Mouse (Mus musculus) right cerebral cortex, adult 2 months (tissue): Measurements from ENCODE around the gene Chchd2.

Source experiments
- DNase-seq, 2 experiments: peaks; one replicate each; pipeline ENCODE4 v3.0.0; 2021 to 2022; ENCODE audit warnings: low spot score in 2 of 2

The Chchd2 gene

DNA sequence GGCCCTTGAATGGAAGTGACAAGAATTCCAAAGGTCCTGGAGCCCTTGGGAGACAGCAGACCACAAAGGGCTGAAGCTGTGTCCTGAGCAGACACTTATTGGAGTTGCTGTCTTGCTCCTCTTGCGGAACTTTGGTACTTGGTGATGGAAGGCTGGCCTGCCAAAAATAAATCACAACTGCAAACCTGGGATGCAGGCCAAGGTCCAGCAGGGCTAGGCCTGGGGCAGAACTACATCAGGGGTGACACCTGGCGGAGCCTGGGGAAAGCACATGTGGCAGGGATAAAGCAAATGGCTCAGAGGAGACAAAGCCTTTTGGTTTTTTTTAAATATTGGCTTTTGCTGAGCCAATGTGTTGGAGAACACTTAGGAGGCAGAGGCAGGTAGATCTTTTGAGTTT lies 8.3 kb downstream of the Chchd2 start:
- DNase-seq, result peak; percentile 35 to 37

DNA sequence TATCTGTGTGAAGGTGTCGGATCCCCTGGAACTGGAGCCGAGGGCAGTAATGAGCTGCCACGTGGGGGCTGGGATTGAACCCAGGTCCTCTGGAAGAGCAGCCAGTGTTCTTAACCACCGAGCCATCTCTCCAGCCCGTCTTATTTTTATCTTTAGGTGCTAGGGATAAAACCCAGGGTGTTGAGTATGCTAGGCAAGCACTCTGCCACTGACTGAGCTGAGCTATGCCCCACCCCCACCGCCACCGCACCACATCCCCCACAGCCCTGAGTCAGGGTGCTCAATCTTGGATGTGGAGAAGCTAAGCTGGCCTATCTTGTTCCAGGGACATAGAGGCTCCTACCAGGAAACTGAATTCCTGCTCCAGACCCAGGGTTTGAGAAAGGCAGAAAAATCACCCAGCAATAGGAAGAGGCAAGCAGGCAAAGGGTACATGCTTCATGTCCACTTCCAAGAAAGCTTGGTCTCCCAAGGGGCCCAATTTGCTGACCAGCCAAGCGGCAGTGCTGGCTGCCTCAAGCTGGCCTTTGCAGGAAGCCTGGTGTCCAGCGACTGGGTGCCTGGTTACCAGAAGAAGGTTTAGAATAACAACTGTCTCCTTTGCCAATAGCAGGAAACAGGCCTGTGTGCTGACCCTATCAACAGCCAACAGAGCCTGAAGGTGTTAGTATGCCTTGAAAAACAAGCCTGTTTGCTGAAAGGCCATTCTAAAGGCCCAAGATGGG lies 9.4 kb downstream of the Chchd2 start:
- DNase-seq, result peak in 1 of 2 experiments; percentile 35

DNA sequence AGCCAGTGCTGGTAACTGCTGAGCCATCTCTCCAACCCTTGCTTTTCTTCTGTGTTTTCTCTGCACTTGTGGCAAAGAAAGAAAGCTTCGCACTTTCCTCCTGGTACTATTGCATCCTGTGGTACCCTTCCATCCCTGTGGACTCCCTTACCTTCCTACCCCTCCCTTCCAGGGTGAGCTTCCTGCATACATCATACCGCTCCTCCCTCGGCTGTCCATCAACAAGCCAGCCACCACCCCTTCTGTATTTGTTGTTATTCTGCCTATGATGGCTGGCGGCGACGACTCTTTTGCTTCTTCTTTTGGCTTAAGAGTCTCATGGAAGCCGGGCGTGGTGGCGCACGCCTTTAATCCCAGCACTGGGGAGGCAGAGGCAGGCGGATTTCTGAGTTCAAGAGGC lies 12.2 kb downstream of the Chchd2 start:
- no peak for DNase-seq

DNA sequence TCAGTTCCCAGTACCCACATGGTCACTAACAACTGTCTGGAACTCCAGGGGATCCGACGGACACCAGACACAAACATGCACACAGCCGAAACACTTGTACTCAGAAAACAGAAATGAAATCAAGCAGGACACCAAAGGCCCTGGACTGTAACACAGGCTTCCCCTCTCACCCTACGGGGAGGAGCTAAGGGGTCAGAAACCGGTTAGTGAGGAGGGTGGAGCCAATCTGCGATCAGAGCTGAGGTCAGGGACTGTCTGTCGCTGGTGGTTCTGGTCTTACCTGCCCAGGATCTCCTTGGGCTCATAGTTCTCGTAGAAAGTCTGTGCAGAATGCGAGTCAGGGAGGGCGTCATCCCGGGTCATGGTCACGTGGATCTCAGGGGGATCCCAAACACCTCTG lies 13.3 kb downstream of the Chchd2 start:
- DNase-seq, result no peak

DNA sequence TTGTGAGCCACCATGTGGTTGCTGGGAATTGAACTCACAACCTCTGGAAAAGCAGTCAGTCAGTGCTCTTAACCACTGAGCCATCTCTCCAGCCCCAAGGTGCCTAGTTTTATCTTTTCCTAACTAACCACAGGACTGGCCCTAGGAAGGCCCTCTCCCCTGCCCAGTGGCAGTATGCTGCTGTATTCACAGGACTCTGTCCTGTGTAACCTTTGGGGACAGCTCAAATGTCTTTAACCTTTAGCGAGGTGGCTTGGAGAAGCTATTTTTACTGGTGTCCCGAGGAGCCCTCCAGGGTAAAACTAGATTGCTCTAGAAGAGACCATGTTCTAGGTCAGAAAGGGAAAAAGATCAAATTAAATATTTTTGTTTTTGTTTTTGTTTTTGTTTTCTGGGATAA lies 16.0 kb downstream of the Chchd2 start:
- DNase-seq, result no peak

DNA sequence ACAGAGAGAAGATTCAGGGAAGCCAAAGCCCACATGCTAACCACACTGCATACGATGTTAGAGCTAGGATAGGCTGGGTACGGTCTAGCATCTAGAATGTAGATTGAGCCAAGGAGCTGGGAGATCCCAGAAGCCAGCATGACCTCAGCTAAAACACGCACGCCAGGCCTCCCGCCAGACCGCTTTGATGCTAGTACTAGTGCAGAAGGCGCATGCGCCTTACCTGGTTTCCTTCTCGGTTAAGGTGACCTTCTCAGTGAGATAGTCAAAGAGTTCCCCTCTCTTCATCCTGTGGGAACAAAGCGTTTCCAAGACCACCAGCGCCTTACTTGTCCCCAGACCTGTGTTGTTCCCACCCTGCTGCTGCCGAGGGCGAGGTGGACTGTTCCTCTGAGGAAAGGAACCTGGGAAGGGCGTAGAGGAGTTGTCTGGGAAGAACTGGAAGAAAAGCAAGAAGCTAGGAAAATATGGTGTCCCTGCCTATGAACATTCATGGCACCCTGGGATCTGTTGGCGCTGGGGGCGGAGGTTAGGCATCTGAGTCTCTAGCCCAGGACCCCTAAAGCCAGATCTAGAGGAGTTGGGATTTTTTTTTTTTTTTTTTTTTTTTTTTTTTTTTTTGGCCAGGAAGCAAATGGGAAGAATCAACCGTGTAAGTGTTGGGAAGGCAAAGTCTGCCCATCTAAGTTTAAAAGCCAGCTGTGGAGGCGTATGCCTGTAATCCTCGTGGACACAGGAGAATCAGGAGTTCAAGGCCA lies 17.9 kb downstream of the Chchd2 start:
- DNase-seq, result no peak

DNA sequence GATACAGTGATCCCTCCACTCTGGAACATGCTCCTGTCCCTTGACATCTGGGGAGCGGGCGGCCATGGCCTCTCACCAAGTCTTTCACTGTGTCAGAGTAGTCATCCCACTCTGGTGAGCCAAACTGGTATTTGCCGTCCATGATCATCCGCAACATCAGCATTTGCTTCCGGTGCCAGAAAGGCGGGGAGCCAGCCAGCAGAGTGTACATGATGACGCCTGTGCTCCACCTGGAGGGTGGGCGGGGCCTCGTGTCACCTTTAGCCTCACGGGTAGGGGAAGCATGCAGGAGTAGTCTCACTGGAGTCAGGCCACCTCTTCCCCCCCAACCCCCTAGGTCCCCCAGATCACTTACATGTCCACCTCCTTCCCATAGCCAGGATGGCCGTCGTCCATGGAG lies 21.4 kb downstream of the Chchd2 start:
- no peak for DNase-seq

DNA sequence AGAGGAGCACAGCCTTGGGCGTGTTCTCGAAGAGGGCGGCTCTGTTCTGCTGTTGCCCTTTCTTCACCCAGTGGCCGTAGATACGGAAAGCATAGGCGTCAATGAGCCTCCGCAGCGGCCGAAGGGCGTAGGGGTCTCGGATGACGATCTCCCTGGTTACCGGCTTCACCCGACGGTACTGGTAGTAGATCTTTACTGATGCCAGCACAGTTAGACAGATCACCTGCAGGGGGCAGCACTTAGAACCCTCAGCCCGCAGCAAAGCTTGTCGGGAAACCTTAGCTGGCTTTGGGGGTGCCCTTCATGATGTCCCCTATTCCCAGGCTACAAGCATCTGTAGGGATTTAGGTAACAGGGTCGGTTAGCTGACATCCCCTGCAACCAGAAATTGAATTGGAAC lies 22.8 kb downstream of the Chchd2 start:
- peak; percentile 47 to 51 for DNase-seq

DNA sequence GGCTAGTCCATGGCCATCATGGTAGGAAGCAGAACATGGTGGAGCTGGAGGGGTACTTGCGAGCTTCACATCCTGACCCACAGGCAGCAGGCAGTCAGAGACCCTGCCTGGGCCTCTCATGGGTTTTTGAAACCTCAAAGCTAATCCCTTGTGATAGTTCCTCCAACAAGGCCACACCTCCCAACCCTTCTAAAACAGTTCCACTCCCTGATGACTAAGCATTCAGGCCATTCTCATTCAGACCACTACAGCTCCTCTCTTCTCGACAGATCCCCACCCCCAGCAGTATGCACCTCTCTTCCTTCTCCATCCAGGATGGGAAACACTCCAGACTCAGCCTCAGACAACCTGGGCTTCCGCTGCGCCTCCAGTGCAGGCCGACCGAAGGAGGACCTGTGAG lies 24.9 kb downstream of the Chchd2 start:
- no peak for DNase-seq

DNA sequence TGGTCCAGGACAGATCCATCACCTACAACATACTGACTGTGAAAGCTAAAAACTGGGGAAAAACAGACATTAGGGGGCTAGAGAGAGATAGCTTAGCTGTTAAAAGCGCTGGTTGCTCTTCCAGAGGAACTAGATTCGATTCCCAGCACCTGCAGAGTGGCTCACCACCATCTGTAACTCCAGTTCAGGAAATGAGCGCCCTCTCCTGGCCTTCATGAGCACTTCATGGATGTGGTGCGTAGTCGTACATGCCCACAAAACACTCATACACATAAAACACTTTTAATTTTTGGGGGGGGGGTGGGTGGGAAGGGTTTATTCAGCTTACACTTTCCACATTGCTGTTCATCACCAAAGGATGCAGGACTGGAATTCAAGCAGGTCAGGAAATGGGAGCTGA lies 30.9 kb downstream of the Chchd2 start:
- no peak for DNase-seq

DNA sequence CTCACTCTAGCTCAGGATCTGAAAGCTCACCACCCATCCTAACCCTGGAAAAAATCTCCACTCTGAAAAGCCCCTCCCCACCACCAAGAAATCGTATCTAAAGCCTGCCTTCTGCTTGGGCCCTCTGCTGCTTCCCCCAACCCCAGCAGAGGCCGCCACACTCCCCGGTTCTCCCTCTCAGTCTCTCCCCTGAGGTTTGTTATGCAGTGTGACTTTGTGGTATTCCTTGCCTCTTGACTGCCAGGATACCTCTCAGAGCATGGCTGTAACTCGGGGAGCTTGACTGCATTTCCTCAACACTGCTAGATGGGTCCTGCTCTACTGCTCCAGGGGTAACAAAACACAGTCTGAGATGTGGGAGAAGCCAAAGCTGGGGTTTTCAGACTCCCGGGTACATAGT lies 32.1 kb downstream of the Chchd2 start:
- no peak for DNase-seq

DNA sequence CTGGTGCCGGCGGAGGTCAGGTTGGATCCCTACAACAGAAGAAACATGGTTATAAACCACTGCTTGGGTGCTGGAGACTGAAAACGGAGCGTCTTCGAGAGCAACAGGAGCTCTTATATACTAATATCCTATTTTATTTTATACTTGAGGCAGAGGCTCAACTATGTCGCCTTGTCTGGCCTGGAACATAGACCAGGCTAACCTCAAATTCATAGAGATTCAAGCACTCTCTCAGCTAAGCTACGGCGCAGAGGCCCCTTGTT lies 39.8 kb downstream of the Chchd2 start:
- DNase-seq, result no peak

DNA sequence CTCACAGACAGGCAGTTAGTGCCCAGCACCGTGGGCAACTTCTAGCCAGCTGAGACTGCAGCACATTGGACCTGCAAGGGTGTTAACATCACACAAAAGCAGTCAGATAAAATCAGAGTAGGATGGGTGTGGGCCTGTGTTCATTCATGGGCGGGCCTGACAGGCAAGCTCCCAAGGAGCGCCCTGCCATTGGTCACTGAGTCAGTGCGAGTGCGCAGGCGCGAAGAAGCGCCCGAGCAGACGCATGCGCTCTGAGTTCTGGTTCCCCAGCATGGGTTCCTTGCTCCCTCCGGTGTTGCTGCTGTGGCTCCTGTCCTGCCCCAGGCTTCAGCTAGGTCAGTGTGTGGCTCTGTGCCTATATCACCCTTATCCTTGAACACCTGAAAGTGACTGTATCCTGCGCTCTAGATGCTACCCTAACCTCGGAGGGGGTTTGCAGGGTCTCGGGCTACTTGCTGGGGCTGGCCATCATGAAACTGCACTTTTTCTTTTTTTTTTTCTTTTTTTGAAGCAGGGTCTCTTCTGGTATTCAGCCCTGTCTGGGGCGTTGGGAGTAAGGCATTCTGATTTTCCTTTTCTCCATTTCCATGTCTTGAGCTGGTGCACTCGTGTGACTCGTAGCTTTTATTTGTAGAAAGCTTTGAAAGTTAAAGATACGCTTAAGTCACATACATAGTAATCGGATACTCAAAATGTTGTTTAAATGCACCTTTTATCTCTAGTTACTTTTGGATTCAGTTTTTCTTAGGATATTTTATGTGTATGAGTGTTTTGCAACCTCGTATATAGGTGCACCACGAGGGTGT lies 40.3 kb downstream of the Chchd2 start, which contains the start of gene Sumf2:
Gene Sumf2, plus strand, starts transcription at position 235 of the 806 bp plus-strand sequence.
- DNase-seq, result peak; percentile 95 to 97

DNA sequence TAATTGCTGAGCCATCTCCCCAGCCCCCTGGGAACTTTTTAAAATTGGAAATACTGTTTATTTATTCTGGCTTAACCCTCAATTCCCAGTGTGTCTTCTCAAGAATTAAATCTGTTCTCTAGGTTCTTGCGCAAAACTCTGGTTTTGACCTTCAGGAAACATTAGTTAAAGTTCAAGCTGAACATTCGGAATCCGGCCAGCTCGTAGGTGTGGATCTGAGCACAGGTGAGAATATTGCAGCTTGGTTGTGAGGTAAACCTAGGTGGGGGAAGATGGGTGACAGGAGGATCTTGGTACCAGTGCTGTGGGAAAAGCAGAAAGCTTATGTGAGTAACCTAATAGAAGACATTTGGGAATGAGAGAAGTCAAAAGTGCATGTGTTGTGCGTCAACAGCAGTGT lies 42.4 kb downstream of the Chchd2 start:
- DNase-seq, result no peak
